Mouse (Mus musculus) heart, adult 11 months (tissue): ENCODE data around the gene Fam89b.

Source experiments
- DNase-seq: peaks from one replicate; pipeline ENCODE4 v3.0.0; 2022

Gene Fam89b

DNA sequence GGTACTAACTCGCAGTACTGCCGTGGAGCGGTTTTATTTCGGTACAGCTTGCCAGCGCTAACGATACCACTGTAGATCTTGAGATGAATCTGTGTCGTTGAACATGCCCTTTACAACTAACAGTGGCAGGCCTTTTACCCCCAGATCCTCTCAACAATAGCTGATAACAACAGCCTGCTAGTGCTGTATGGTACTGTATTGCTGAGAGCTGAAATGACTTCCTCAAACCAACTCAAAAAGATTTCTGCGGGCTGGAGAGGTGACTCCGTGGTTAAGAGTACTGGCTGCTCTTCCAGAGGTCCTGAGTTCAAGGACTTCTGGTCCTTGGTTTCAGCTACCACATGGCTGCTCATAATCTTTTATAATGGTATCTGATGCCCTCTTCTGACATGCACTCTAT is 4.9 kb upstream of the Fam89b start:
- DNase-seq = no peak

DNA sequence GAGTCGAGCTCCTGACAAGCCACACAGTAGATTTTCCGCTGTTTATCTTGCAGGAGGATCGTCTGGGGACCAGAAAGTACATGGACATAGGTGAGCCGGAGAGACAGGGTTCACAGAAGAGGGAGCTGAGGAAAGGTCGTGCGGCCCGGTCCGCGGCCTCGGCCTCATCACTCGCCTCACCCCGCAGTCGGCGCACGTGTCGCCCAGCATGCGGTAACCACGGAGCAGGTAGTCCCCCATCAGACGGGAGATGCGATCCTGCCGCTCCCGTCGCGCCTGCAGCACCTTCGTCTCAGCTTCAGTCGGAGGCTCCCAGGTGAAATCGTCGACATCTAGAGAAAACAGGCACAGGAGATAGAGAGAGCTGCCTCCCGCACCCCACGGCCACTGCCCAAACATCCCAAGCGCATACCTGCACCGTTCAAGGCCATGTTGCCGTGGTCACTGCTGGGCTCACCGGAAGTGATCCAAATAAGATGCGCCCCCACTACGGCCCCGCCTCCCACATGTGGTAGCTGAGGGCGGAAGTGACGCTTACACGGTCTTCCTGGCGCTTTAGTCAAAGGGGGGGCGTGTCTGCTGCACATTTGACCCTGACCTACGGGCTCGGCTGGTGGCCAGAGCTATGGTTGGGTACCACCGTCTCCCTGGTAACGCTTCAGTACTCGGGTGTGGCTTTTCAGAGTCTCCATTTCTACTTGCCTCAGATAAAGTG is 2.0 kb upstream of the Fam89b start:
- DNase-seq = peak; percentile 99

DNA sequence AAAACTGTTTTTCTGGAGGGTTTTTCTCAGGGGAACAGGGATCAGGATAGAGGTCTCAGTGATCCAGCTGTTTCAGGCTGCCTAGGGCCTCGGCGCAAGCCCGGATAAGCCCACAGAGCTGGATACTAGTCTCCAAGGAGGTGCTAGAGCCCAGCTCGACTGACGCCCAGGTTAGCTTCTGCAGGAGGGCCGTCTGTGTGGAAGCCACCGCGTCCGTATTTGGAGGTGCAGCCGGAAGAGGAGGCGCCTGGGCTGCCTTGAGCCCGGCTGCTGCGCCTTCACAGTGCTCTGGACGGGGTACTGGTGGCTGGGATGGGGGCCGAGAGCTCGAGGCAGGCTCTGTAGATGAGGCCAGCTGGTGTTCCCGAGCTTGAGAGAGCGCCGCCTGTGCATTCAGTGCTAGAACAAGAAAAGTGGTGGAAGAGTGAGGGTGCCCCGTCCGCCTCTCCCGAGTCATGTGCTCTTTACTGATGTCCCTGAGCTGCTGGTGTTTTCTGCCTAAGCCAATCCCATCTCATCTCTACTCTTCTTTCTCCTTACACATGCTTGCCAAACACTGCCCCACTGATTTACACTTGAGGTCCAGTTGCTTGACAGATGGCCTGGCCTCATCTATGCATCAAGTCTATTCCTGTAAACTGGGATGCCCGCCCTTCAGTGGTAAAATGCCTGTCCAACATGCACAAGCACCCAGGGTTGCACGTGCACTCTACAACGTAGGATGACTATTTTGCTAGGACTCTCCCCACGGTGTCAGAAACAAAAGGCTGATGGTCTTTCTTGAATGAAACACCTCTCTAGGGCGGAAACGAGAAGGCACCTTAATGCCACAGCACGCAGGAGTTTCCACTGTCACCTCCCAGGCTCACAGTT is 1.1 kb upstream of the Fam89b start:
- peak; percentile 92 for DNase-seq

DNA sequence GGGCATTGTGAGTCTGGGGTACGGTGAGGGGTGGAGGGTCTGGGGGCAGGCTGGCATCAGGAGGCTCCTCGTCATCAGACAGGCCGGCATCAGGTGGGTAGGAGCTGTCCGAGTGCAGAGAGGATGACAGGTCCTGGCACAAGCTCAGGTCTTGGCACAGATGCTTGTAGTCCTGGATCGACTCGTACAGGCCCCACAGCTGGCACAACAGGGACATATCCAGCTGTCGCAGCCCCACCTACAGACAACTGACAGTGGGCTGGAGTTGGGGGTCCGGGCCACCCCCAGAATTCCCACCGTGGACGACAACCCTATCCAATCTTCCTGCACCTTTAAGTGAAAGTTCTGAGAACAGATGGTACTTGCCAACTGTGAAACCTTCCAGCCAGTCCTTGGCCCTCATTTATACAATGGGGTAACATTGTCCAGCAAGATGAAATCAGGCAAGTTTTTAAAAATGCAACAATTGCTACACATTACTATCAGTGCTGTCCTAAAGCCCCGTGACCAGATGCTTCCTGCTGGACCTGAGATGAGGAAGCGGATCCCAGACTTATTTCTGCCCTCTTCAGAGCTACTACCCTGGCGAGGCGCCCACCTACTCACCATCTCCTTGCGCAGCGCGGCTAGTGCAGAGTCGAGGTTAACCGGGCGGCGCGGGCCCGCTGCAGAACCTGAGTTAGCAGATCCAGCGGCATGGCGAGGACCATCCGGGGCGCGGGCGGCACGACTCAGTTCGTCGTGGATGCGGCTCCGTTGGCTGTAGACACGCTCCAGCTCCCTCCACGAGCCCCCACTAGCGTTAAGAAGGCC is 616 bp downstream of the Fam89b start:
- DNase-seq = peak; percentile 97

DNA sequence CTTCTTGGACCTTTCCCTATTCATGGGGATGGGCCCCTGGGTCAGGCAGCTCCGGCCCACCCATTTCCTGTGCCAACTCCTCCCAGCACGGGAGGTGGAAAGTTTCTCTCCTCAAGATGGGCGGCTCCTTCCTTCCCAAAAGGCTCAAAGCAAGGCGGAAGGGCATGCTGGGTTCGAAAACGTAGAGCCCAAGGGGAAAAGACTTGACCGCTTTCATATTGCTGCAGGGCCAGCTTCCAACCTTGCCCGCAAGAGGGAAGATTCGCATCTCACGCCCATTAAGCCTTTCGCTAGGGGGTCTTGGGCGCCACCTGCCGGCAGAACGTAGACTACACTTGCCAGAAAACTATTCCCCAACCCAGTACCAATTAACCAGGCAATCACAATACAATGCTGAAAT is 1.8 kb downstream of the Fam89b start:
- peak; percentile 99 for DNase-seq

DNA sequence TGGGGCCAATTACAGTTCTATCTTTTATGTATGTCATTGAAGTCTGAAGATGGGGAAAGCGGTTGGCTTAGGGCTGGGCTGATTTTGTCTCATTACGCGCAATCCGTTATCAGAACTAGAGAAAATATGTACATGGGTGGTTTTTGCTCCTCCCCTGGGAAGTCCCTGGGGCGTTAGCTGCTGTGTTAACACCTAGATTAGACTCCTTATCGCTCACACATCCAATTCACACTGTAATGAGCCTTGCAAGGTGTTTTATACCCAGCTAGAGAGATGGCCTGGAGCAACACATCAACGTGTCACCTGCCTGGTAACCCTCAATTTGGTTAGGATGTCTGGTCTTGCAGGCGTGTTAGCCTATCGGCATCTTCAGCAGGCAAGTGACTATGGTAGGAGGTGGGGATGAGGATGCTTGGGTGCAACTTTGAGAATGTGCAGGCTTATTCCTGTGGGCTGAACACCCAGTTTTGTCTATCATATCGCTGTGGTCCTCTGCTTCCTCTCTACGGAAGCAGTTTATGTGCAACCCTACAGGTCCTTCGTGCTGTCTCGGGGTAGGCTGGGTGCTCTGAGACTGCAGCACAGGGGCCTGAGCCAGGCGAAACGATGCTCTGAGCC is 2.4 kb downstream of the Fam89b start:
- DNase-seq = peak; percentile 95

DNA sequence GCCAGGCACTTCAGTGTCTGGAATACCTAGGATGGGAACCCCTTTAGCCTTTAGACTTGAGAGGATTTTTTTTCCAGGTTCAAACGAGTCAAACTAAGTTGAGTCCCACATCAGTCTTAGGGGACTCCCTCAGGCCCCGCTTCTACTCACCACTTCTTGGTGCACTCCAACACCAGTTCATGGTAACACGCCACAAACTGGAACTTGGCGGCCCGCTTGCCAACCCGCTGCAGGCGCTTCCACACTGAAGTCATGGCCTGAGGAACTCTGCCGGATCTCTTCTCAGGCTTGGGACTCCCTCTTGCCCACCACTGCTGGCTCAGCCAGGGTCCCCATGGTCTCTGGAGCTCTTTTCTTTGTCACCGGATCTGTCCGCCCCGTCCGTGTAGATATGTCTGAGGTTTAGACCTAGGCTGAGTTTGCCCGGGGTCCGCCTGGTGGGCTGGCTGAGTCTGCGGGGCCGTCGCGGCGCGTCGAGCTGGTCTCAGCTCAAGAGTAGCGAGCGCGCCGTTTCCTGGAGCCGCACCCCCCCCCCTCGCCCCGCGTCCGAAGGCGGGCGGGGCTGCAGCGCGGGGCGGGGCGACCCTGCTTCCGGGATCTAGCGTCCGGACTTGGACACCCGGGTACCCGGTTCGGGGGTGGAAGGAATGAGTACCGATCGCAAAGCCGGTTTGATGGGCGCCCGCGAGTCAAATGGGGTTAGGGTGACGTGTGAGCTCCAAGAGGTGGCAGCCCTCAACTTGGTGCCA is 3.5 kb downstream of the Fam89b start, which contains the start of gene Ehbp1l1:
Gene Ehbp1l1 (minus strand): TSS at position 551 of the 749 bp plus-strand sequence.
- DNase-seq = peak; percentile 99

DNA sequence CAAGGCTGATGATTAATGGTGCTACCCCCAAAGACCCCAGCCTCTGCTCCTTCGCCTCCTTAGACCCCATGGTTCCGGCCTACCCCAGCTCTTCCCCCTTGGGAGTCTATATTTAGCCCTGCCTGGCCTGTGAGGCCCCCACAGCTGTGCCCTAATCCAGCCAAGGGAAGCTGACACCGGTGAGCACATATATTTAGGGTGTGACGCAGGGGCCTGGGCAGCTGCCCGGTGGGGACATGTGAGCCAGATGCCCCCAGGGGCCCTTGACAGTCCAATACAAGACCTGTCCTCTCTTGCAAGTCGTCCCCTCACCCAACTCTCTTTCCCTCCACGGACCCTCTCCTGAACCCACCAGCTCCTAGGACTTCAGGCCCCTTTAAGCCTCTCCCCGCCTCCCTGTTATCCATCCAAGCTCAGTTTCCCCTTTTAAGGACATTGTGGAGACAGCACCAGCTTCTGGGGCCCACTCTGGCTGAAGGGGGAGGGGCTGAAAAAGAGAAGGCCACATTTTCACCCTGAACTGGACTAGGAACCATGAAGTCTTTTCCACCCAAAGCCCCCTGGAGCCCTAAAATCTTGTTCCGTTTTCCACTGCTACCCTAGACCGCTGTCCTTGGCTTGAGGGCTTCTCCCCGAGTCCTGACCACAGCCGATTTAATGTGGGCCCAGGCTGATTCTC is 4.3 kb downstream of the Fam89b start:
- peak; percentile 99 for DNase-seq

DNA sequence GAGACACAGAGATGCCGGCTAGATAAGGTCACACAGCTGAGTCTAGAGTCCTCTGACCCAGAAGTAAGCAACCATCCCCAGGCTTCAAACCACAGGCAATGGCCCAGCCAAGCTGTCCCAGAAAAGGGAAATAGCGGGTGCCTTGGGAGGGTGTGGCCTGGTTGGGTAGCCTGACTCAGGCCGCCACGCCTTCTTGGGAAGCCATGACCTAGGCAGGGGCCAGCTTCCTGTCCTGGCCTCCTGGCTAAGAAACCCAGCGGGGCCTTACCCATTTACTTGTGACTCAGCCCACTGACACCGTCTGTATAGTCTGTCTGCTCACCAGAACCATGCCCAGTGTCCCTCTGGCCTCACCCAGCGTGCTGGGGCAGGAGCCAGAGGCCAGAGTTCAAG is 4.9 kb downstream of the Fam89b start:
- peak; percentile 99 for DNase-seq

DNA sequence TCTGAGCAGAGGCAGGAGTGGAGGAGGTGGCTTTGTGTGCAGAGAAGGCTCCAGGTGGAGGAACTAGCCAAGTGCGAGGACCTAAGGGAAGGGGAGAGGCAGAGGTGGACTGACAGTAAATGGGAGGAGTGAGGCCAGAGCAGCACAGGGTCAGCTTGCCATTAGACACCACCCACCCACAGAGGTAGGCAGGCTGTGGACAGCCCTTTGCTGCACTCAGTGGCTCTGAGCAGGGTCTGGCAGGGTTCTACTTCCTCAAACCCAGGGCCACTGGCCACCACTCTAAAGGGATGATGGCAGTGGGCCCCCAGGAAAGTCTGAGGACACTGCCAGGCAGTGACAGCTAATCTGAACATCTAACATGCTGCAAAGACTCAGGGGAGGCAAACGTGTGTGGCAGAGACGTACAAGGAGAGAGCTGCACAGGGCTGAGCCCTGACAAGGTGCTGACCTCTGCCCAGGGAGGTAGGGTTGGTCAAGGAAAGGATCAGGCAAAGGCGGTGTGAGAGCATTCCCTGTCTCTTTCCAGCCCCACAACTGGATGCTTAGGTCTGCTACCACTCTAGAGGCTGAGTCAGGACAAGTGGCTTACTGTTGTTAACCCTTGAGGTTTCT is 5.4 kb downstream of the Fam89b start:
- DNase-seq = peak; percentile 94

DNA sequence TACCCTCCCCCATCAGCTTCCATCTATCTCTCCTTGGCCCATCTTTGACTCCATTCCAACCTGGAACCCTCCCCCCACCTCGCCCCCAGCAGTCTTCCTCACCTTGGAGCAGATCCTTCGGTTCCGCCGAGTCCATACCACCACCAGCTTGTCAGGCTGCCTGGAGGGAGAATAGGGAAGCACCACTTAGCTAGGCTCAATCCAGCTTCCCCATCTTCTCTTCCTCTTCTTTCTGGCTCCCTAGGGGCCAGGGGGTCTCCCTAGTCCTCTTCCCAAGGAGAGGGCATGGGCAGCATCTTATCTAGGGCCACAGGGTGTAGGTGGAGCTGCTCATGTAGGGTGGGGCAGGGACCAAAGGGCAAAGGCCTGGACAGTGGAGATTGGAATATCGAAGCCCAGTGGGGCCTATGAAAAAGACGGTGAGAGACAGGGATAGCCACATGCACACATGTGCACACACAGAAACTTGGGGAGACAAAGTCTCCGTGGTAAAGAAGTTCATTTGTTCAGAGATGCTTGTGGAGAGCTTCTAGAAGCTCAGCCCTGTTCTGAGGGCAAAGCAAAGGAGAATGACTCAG is 6.5 kb downstream of the Fam89b start:
- peak; percentile 91 for DNase-seq

DNA sequence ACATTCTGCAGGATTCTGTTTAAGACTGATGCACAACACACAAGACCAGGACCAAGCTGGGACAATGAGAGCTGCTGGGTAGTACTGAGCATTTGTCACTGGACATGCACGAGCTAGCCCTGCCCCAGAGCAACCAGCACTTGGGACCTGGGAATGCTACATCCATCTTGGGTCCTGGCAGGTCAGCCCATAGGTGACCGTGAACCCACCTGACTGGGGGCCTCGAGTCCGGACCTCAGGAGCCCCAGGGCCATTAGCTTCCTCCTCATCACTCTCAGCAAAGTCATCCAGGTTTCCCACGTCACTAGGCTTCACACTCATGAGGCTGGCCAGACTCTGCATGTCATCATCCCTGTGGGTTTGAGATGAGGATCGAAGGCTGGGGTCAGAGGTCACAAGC is 8.2 kb downstream of the Fam89b start:
- DNase-seq = peak; percentile 92

DNA sequence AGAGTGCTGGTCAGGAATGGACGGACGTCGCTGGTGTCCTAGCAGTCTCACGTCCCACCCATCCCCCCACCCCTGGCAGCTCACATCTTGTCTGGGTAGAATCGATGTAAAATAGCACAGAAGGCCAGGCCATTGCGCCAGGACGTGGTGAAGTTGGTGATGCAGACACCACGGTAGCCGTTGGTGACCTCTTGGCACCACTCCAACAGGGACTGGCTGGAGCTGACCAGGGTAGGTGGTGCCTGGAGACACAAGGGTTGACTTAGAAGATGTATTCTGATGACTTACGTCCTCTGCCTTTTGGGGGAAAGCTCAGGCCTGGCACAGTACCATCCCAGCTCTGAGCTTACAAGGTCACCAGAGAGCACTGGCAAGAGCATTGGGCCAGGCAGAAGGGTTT is 12.5 kb downstream of the Fam89b start:
- DNase-seq = no peak

DNA sequence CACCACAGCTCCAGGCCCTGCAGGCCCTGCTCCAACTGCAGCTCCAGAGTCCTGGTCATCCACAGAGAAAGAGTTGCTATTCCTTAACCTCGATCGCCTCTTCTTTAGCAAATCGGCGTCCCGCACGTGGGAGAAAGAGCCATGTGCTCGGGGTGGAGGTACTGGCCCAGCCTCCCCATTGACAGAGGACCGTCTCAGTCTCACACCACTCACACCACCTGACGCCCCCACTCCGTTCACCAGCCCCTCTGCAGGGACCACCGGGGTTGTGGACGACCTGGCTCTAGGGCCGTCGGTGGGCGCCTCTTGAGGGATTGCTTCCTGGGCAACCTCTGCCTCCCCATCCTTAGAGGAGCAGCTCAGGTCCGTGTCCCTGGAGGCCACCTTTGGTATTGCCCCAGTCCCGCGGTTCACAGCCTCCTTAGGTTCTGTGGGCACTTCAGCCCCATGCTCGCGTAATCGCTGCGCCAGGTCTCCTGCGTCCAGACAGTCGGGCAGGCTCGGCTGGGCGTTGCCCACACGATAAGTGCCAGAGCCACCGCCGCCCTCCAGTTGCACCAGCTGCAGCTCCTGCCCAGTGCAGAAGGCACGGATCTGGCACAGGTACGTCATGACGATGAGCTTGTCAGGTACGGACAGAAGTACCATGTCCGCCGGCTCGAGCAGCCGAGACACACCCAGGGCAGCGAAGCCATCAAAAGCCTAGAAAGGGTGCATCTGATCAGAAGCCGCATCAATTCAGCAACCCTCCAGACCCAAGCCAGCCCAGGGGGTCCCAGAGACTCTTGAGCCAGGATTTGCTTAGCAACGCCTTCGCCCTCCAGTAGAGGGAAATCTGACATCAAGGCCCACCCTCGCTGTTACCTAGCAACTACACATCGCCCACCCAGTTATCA is 13.4 kb downstream of the Fam89b start:
- DNase-seq = peak; percentile 92

DNA sequence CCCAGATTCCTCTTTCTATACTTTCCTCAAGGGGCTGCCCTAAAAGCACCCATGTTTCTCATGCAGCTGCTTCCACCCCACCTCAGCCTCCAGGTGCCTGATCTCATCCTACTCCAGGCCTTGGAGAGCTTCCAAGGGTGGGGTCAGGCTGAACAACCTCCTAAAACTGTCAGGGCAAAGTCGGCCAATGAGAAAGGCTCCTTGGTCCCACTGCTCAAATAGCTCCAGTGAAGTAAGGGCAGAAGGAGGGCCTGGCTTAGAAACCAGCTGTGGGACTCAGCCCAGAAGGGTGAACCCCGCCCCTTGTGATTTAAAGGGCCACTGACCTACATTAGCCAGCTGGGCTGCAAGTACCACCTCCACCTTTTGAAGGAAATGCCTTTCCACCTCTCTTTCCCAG is 15.7 kb downstream of the Fam89b start:
- DNase-seq = peak; percentile 99

DNA sequence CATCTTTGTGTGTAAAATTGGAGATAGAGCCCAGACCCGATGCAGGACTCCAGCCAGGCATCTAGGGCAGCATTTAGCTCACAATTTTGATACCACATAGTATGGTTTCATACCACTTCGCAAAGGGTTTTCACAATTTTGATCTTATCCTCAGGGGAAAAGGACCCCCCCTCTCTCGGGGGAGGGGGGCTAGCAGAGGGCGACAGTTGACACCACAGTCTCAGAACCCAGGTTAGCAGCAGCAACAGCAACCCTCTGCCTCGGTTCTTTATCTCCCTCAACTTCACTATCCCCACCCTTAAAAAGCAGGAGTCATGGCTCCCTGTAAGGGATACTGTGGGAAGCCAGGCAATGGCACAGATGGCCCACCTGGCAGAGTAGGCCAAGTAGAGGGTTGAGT is 16.2 kb downstream of the Fam89b start:
- DNase-seq = peak; percentile 90

DNA sequence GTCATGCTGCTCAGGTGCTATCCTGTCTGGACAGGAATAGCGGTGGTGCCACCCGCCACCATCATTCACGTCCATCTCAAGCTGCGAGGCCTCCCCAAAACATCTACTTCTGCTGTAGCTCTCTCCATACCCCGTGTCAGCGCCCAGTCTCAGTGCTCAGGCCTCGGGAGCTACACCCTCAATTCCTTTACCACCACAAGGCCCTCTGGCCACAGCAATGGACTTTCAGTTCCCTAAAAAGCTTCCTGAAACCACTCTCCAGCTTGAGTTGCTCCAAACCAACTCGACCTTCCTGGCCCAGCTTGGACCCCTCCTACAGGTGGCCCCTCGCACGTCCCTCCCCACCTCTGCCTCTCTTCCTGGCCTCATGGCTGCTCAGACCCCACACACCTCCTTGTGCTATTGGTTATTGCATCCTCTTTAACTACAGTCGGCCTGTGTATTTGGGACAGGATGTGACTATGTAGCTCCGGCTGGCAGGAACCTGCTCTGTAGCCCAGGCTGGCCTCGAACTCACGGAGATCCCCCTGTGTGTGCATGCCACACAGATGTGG is 17.5 kb downstream of the Fam89b start:
- DNase-seq = peak; percentile 96

DNA sequence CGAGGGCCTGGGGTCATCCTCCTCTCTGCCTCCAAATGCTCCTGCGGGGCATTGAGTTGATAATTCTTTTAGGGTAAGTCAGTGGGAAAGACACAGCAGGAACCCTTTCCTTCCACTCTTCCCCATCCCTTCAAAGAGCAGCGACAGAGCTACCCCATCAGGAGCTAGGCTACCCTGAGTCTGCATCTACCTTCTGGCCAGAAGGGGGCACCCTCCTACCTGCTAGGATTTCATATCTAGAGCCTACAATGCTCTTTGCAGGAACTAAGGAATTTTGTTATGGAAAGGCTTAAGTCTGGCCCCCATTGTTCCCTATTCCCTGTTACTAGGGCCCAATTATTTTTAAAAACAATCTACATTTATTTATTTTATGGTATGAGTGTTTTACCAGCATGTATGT is 18.2 kb downstream of the Fam89b start:
- peak; percentile 96 for DNase-seq

DNA sequence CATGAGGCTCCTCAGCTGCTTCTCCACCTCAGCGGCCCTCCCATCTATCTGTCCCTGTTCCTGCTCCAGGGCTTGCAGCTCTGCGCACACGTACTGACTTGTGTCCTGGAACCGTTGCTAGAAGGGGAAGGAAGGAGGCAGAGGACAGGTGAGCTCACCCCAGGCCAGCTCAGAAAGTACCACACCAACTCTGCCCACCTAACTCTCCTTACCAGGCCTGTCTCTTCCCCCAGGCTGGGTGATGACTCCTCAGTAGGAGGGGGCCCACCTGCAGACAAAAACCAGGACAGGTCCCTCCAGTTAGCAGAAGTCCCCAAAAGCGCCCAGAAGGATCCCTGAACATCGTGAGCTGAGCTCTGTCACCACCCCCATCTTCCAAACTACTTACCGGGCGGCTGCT is 18.9 kb downstream of the Fam89b start:
- DNase-seq = peak; percentile 91
